In the genomic region with DNA sequence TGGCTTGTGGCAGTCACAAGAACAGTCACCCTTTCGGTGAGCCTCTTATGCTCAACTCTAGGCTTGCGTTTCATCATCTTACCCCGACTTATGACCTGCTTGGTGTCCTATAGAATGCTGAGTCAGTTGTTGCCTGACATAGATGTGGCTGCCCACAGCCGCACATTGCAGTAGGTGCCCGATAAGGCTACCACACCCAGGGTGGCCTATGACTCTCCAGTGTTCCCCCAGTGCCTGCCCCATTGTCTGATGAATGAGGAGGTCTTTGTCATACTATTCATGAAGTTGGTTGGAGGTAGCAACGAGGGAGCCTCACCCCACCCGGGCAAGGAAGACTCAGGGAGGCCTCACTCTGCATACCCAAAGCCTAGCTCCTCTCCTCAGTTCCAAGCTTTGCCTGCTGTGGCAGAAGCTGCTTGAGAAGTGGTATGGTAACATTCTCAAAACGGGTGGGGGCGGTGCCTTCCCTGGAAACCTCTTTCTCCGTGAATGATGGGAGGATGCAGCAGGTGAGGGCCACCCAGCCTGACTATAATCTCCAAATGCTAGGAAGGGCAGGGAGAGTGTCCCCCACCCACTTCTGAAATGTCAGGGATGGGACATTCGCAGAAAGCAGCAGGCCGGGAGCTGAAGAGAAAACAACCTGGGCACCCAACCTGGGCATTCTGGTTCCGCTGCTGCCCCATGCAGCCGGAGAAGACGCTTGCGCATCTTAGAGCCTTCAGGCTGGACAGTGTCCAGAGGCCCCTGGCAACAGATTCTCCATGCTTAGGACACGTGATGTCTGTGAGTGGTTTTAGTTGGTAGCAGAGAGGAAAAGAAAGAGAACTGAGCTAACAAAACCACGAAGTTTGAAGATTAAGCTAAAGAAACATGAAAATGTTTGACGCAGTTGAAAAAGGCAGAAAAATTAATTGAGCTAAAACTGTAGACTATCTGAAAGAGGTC, we compare ENCODE assay signal across 15 mouse cellular contexts. TPM values are rescaled to one million over a fixed set of nuclear protein-coding genes. Genes with fewer than 3 reads are reported as not detected.
DNase-seq lines count a peak whose midpoint lies in the region; ATAC-seq lines count a peak whose summit lies in the region.
"Had no signal": no experiment of that assay in that cellular context is flagged by ENCODE, and none has a peak within 500 bp of the region (broad histone marks: within the 10 kb centered on the region; RNA-seq: fewer than 3 reads in every experiment).

No protein-coding gene starts in this region.

- peaks cover 6% of the 10 kb centered on the region; the same call in 1 of the 2 replicates for H3K27me3 ChIP-seq in heart, embryonic 10.5 days (ENCODE audit: insufficient read depth, poor library complexity, severe bottlenecking)
- H3K27me3 ChIP-seq in erythroblast, embryonic 14.5 days (ENCODE audit: control insufficient read depth), result no peaks in the 10 kb centered on the region; the same call in 1 of the 2 replicates
- 0 out of 2 replicates have a peak, but pooled peaks cover 7% of the 10 kb centered on the region for H3K27me3 ChIP-seq in liver, embryonic 15.5 days
- peaks cover 34% of the 10 kb centered on the region for H3K27me3 ChIP-seq in forebrain, embryonic 16.5 days (replicated peaks; ENCODE audit: control insufficient read depth, insufficient read depth, low read length)

- H3K27ac ChIP-seq in heart, embryonic 10.5 days, result peak overlapping the region; percentile 69
- H3K27ac ChIP-seq in liver, embryonic 15.5 days (replicated peaks), result peak overlapping the region; percentile 77
- no peak overlapping the region for H3K27ac ChIP-seq in forebrain, embryonic 16.5 days (ENCODE audit: low read length)
- H3K27ac ChIP-seq: embryonic facial prominence, embryonic 10.5 days; forebrain, embryonic 13.5 days; midbrain, embryonic 10.5 days had no signal

- no peak overlapping the region for H3K9ac ChIP-seq in liver, embryonic 15.5 days
- H3K9ac ChIP-seq in forebrain, embryonic 16.5 days (replicated peaks; ENCODE audit: low read depth, low read length), result no peak overlapping the region
- H3K9ac ChIP-seq: forebrain, embryonic 13.5 days had no signal

- DNase-seq in heart, embryonic 10.5 days (ENCODE audit: low spot score), result no peak
- DNase-seq in heart, adult 11 months, result no peak
- DNase-seq in ES-CJ7 (ENCODE audit: low read depth, low spot score), result peak; percentile 58
- no peak for DNase-seq in thymus, postnatal 25 days
- no peak for DNase-seq in layer of hippocampus, adult 9-11 months
- DNase-seq: adrenal gland, adult 8-10 months; cerebellum, adult 11 months; heart, postnatal 36 days; lung, adult 18-20 months had no signal

- WGBS in heart, embryonic 10.5 days, result 76% methylated on average over 19 of the region's 19 CpGs
- 53% methylated on average over 19 of the region's 19 CpGs for WGBS in liver, embryonic 15.5 days (ENCODE audit: insufficient replicate concordance)
- 84% methylated on average over 19 of the region's 19 CpGs for WGBS in forebrain, embryonic 16.5 days

- peaks cover 58% of the 10 kb centered on the region for H3K4me1 ChIP-seq in heart, embryonic 10.5 days
- H3K4me1 ChIP-seq in erythroblast, embryonic 14.5 days (ENCODE audit: control insufficient read depth), result peaks cover 65% of the 10 kb centered on the region
- peaks cover 47% of the 10 kb centered on the region for H3K4me1 ChIP-seq in liver, embryonic 15.5 days (replicated peaks)
- peaks cover 27% of the 10 kb centered on the region for H3K4me1 ChIP-seq in forebrain, embryonic 16.5 days (replicated peaks; ENCODE audit: control insufficient read depth, insufficient read depth, low read length)

- no peaks in the 10 kb centered on the region for H3K36me3 ChIP-seq in heart, embryonic 10.5 days
- no peaks in the 10 kb centered on the region; the same call in 1 of the 2 replicates for H3K36me3 ChIP-seq in erythroblast, embryonic 14.5 days (ENCODE audit: control insufficient read depth)
- no peaks in the 10 kb centered on the region for H3K36me3 ChIP-seq in liver, embryonic 15.5 days (replicated peaks)
- H3K36me3 ChIP-seq in forebrain, embryonic 16.5 days (ENCODE audit: control insufficient read depth, insufficient read depth), result no peaks in the 10 kb centered on the region
- H3K36me3 ChIP-seq: embryonic facial prominence, embryonic 10.5 days; midbrain, embryonic 10.5 days had no signal

- no peaks in the 10 kb centered on the region for H3K9me3 ChIP-seq in heart, embryonic 10.5 days
- no peaks in the 10 kb centered on the region for H3K9me3 ChIP-seq in erythroblast, embryonic 14.5 days (ENCODE audit: control insufficient read depth, low read length)
- no peaks in the 10 kb centered on the region for H3K9me3 ChIP-seq in liver, embryonic 15.5 days (replicated peaks)
- no peaks in the 10 kb centered on the region for H3K9me3 ChIP-seq in forebrain, embryonic 16.5 days (ENCODE audit: control insufficient read depth, low read length)
- H3K9me3 ChIP-seq: embryonic facial prominence, embryonic 10.5 days; forebrain, embryonic 13.5 days; midbrain, embryonic 10.5 days had no signal

- H3K4me2 ChIP-seq in liver, embryonic 15.5 days, result peak overlapping the region; percentile 54
- H3K4me2 ChIP-seq in forebrain, embryonic 16.5 days (ENCODE audit: low read length), result no peak overlapping the region
- H3K4me2 ChIP-seq: forebrain, embryonic 13.5 days had no signal

- ATAC-seq in liver, embryonic 15.5 days (ENCODE audit: insufficient read depth), result peak; percentile 100
- no peak for ATAC-seq in forebrain, embryonic 16.5 days
- ATAC-seq: forebrain, embryonic 13.5 days had no signal

- no peak overlapping the region for H3K4me3 ChIP-seq in heart, embryonic 10.5 days
- H3K4me3 ChIP-seq in erythroblast, embryonic 14.5 days (replicated peaks), result peak overlapping the region; percentile 46
- H3K4me3 ChIP-seq in liver, embryonic 15.5 days (replicated peaks), result no peak overlapping the region
- H3K4me3 ChIP-seq in forebrain, embryonic 16.5 days (replicated peaks; ENCODE audit: low read length), result no peak overlapping the region
- H3K4me3 ChIP-seq: embryonic facial prominence, embryonic 10.5 days; forebrain, embryonic 13.5 days; midbrain, embryonic 10.5 days had no signal

RNA-seq across cellular contexts. Expression of gene Hopx, which starts 4.8 kb away (rescaled TPM):
- 6.7 and 11.5 TPM in 2 replicates for polyA plus RNA-seq in heart, embryonic 10.5 days (2016; fragmentation: Nextera tagmentation; extraction: Ambion mirVana)
- polyA plus RNA-seq in erythroblast, embryonic 14.5 days (2012), result 0.51 and 0.78 TPM in 2 replicates
- polyA plus RNA-seq in liver, embryonic 15.5 days (2015; fragmentation: Nextera tagmentation; extraction: Ambion mirVana), result 0.13 and 0.28 TPM in 2 replicates
- 1.2 and 1.6 TPM in 2 replicates for polyA plus RNA-seq in forebrain, embryonic 16.5 days (2015; fragmentation: Nextera tagmentation; extraction: Ambion mirVana)
